Mouse (Mus musculus) induced T-regulatory cell, adult 2 months (primary cell): ENCODE results near the gene Camk2g.

Experiments used
- DNase-seq: peaks from one replicate; pipeline ENCODE4 v3.0.0-alpha.2; 2012; ENCODE audit warnings: low read depth

Camk2g gene

DNA sequence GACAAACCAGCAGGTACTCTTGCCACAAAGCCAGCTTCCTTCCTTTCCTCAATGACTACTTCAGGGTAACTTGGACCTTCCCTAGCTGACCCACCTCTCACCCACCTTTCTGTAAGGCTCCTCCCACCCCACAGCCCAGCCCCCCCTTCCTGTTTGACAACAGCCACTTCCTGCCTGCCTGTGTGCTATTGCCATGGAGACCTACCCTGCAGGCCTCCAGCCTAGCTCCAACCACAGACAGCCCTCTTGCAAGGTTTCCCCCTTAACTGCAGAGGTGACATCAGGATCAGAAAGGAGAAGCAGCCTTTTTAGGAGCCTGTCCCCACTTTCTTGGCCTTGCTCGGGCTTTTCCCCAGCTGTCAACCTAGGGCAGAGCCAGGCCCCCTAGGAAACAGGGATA is 8.7 kb downstream of the Camk2g start:
- DNase-seq = peak; percentile 87

GRCm38 (mm10) chr14:20784708-20785107 is 9.2 kb downstream of the Camk2g start:
- no peak for DNase-seq

GRCm38 (mm10) chr14:20783526-20783925 is 10.4 kb downstream of the Camk2g start:
- DNase-seq = no peak

GRCm38 (mm10) chr14:20782860-20783259 is 11.0 kb downstream of the Camk2g start:
- DNase-seq = no peak

- DNase-seq = no peak
Measured at GRCm38 (mm10) chr14:20780217-20780616, 13.7 kb downstream of the Camk2g start.

DNA sequence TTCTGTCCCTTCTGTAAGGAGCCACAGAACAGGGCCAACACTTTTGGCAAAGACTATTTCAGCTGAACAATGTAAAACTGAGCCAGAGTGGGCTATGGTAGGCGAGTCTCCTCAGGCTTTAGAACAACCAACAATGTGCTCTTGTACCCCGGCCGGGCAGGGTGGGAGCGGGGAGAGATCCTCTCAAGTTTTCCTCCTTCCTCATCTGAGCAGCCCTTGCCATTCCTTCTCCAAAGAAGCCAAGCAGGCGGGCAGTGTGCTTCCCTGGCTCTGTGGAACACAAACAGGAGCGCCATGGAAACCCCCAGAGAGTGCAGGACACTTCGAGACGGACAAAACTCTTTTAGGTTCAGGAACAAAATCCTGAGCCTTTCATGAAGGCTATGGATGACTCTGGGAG is 15.4 kb downstream of the Camk2g start:
- no peak for DNase-seq

- DNase-seq = no peak
Measured at GRCm38 (mm10) chr14:20775661-20776060, 18.2 kb downstream of the Camk2g start.

GRCm38 (mm10) chr14:20773410-20773809 is 20.5 kb downstream of the Camk2g start:
- DNase-seq = no peak

GRCm38 (mm10) chr14:20772808-20773207 is 21.1 kb downstream of the Camk2g start:
- DNase-seq = no peak

DNA sequence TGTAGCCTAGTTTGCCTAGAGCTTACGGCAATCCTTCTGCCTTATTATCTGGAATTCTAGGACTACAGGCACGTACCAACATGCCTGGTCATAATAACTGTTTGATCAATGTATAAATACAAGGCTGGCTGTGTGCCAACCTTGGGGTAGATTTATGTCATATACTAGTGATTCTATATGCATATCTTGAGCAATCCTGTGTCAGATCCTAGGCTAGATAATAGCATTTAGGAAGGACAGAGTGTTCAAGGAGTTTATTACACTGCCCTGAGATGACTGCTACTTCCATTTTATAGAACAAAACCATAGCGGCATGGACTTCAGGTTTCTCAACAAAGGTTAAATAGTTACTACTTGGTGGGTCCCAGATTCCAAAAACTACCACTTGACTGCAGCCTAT is 21.9 kb downstream of the Camk2g start:
- no peak for DNase-seq

DNA sequence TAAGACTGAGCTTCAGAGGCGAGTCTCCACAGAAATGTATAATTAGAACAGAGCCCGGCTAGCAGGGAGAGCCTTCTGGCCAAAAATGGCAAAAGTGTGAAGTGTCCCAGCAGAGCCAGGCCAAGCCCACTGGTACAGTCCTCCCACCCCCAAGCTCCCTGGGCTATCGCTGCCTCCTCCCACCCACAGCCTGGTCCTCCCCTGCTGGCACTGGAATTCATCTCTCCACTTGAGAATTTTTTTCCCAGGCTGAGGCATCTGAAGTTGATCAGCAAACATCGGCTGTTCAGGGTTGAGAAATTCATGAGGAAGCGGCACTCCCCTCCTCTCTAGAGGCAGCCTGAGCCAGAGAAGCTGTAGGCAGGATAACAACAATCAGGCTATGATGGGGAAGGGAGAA is 25.3 kb downstream of the Camk2g start:
- no peak for DNase-seq

DNA sequence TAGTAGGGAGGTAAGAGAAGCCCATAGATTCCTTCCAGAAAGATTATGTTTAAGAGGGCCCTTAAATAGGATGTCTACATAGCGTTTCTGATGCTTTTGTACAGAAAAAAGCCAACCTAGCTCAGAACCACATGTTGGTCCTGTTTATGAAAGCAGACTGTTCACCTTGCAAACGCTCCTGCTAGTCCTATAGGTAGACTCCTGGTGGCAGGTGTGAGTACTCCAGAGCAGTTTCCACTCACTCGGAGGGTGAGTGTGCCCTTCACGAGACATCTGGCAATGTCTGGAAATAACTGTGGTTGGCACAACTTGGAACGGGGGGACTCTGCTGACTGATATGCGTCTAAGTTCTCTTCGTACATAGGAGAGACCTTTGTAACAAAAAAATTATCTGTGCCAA is 26.0 kb downstream of the Camk2g start:
- DNase-seq = no peak

- DNase-seq = peak; percentile 90
Measured at GRCm38 (mm10) chr14:20765642-20766258, 28.1 kb downstream of the Camk2g start.

- no peak for DNase-seq
Measured at GRCm38 (mm10) chr14:20764942-20765341, 28.9 kb downstream of the Camk2g start.

DNA sequence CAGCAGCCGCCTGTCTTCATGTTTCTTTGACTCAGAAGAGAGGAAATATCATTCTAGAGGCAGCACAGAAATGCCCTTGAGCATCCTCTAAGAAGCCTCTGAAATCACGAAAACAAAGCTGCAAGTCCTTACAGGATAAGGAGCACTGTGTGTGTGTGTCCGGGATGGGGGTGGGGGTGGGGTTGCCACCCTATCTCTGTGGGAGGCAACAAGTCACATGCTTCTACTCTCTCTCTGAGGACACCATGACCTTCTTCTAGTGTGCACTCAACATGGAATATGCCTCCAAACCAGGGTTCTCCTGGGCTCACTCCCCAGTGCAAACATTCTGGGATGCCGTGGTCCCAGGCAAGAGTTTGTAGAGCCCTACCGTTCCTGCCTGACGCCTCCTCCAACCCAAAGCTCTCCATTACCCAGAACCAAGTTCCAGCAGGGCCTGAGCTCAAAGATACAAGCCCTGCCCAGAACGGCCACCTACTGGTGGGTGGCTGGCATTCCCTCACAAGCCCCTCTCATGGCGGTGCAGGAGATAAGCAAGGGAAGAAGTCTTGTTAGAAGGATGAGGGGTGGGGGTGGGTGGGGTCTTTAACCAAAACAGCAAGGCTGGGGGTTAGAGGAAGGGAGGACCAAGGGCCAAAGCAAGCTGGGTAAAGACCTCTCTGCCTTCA is 35.0 kb downstream of the Camk2g start:
- DNase-seq = no peak

GRCm38 (mm10) chr14:20757370-20757907 is 36.4 kb downstream of the Camk2g start:
- no peak for DNase-seq

- DNase-seq = no peak
Measured at GRCm38 (mm10) chr14:20753792-20754191, 40.1 kb downstream of the Camk2g start.

GRCm38 (mm10) chr14:20750503-20750902 is 43.4 kb downstream of the Camk2g start:
- DNase-seq = no peak

GRCm38 (mm10) chr14:20749494-20750051 is 44.3 kb downstream of the Camk2g start:
- DNase-seq = no peak

DNA sequence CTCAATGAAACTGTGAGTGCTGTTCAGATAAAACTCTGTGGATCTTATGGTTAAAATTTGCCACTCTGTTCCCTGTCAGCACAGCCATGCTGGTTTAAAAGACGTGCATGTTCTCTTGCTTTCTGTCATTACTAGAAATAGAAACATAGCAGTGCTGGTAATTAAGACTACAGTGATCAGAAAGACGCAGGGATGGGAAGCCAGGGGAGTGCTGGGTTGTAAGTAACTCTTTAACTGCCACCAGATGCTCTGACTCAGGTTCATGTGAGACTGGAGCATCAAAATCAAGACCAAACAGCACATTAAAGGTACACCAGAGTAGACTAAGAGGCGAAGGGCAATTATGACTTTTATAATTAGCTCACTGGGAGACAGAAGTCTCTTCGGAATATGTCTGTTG is 45.5 kb downstream of the Camk2g start:
- DNase-seq = no peak

DNA sequence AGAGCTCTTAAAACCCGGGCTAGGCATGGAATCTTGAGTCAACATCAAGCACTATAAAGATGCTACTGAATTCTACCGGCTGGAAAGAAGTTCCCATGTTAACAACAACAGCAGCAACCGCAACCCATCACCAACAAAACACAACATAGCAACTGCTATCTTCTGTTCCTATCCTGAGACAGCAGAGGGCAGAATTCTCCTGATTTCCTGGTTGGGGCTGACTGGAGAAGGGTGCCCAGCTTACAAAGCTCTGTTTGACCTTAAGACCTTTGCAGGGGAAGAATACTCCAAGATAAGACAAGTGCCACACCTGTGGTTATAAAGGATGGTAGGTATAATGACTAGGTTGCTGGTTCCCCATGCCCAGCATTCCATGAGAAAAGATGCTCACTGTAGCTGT is 47.0 kb downstream of the Camk2g start:
- DNase-seq = no peak

- DNase-seq = no peak
Measured at GRCm38 (mm10) chr14:20743614-20744013, 50.3 kb downstream of the Camk2g start.

DNA sequence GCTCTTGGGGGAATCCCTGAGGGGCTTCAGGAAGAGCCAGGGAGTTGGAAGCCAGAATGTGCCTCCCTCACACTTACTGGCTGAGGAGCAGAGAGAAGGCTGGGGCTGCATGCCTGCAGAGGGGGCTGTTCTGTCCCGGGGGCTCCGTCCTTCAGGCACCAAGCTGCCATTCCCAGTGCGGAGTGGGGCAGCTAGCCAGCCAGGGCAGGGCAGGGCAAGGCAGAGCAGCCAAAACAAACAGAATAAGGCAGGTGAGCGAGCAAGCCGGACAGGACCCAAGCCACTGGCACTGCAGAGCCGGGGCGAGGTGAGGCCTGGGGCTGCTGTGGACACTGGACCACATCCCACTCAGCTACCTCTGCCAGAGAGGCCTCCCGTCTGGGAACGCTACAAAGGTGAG is 52.6 kb downstream of the Camk2g start:
- DNase-seq = no peak
